Mouse (Mus musculus) kidney, postnatal 10 days (tissue): ENCODE measurements at regions not wholly inside any gene's neighbourhood (a gene's known extent, or its start where the extent isn't known, plus 50 kb on each side); places are given as distances from the start of the nearest gene placed in this dataset.
A peak's percentile ranks its signal among the peaks of the same experiment; 100 is the strongest.

ENCODE experiments used
- DNase-seq: peaks from one replicate; pipeline ENCODE4 v3.0.0; 2021; ENCODE audit warnings: mixed read lengths

DNA sequence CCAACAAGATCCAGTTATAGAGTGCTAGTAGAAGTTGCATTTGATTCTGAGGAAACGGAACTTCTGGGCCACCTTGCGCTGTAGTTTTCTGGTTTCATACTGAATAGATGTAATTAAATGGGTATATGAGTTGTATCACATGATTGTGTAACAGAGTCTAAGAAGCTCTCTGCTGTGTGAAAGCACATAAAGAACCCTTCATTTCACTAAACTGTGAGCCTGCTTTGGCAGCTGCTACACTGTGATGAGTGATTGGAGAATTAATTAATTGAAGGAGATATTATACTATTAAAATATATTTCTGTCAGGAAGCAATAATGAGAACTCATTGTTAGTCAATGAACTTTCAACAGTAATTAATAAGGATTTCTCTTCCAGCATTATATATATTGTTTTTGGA lies 369.8 kb upstream of the Fbxo33 start:
- no peak for DNase-seq

DNA sequence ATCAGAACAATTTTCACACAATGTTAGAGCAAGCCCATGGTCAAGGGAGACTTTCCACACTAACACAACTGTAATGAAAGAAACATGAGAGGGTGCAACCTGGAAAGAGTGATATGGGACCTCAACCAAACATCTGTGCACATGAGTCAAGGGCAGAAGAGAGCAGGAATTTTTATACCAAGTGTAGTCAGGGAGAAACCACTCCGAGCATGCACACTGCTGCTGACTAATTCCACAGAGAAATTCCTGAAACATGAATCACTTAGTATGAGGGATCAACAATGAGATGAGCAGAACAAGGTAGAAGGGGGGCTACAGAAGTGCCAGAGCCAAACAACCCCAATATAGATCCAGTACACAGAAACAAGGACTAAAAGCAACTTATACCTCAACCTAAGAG lies 363.1 kb upstream of the Fbxo33 start:
- no peak for DNase-seq

DNA sequence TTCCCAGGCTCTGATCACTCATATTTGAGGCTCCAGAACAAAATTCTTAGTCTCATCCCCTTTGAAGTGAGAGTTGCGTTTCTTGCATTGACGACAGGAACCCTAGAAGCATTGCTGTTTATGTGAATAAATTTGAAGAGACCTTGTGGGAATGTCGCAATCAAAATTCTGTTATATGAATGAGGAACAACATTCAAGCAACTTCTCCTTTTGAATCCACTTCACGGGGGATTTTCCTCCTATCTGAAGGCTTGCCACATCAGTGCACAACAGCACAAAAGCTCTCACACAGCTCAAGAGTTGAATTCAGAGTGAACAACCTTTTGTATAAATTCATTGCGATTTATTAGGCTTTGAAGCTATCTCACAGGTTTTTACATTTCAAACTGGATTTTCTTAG lies 360.2 kb upstream of the Fbxo33 start:
- DNase-seq: no peak

DNA sequence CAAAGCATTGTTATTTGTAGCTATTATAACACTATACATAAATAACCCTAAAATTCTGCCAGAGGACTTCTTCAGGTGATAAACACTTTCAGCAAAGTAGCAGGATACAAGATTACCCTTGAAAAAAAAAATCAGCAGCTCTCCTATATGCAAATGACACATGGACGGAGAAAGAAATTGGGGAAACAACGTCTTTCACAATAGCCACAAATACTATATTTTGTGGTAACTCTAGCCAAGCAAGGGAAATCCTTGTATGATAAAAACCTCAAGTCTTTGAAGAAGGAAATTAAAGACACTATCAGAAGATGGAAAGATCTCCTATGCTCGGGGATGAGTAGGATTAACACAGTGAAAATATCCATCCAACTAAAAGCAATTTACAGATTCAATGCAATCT lies 344.4 kb upstream of the Fbxo33 start:
- DNase-seq: no peak

DNA sequence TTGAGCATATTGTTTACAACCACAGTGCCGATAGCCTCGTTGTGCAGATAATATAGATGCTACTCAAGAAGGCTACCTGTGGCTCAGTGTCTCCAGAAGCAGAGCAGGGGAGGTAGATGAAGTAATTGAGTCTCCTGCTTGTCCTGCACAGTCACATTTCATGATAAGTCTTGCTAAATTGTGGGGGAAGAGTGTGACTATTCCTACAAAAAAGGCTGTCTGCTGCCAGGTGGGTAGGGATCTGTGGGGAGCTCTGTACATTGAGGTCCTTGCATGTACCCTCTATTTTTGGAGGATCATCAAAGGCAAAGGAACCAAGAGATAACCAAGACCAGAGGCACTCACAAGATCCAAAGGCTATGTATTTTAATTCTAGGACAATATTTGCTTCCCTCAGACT lies 320.3 kb upstream of the Fbxo33 start:
- DNase-seq: no peak

DNA sequence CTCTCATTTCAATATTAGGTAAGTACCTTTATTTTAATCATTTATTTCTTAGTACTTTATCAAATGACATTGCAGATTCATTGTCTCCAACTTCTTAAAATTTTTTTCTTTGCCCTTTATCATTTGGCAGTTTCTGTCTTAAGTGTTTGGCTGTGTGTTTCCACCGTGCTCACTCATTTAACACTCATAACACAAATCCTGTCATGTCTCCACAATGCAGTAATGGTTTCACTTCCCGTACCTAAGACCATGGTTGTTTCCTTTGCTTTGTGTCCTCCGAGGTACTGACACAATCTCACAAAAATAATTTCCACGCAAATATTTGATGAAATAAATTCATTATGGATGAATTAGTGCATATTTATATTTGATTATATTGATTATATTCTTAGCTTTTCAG lies 311.0 kb upstream of the Fbxo33 start:
- no peak for DNase-seq

DNA sequence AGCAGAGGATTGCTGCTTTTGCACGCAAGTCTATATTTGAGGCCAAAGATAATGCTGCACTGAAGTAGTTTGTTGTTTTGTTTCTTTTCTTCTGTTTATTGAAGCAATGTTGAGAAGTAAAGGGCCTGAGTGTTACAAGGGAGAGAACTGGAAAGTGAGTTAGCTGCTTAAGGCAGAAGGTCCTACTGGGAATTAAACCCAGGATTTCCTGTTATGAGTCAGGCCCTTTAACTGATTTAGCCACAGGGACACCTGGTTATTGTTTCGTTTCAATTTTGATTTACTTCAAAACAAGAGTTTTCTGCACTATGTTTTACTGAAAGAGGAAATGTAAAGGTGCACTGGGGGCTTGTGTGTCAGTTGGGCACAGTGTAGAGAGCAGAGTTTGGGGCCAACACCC lies 303.8 kb upstream of the Fbxo33 start:
- DNase-seq: no peak

DNA sequence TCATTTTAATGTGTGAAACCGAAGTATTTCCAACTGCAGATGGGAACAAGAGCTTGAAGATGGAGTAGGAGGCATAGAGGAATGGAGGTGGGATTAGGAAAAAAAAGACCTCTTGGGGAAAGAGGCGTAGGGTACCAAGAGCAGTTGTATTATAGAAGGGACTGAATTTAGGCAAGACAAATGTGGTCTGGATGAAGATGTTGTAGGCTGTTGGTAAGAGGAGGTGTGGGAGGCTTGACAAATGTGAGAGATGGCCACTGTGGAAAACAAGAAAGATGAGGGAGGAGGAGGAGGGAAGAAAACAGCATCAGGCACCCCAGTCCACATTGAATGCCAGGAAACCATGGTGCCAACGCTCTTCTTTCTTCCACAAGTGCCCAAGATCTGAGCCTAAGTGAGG lies 302.4 kb upstream of the Fbxo33 start:
- no peak for DNase-seq

DNA sequence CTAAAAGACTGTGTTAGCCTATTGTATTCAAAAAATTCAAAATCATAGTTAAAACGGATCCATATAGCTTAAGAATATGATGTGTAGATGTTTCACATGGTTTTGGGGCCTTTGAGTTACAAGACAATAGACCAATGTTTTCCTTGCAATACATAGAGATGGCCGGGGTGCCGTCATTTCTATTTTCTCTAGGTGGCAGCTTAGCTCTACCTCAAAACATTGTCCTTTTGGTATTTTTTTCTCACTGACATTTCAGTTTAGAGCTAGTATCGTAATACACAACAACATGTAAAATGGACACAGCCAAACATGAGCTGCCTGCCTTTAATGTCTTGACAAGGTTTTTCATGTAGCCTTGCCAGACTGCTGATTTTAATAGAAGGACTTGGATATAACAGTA lies 290.3 kb upstream of the Fbxo33 start:
- DNase-seq: peak; percentile 5

DNA sequence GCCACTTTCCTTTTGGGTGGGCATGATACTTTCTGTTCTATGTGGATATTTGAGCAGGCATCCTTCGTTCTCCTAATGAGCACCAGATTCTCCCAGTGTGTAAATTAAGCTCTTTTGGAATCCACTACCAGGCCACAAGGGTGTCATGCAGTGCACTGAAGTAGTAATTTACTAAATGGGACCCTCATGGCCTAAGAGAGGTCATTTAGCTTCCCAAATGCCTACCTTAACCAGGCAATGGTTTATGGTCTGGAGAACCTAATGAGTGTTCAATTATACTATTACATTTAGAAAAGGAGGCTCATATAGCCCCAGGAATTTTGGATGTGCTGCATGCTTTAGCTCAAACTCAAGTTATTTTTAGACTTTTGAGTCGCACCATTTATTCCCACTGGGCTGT lies 289.6 kb upstream of the Fbxo33 start:
- DNase-seq: no peak

DNA sequence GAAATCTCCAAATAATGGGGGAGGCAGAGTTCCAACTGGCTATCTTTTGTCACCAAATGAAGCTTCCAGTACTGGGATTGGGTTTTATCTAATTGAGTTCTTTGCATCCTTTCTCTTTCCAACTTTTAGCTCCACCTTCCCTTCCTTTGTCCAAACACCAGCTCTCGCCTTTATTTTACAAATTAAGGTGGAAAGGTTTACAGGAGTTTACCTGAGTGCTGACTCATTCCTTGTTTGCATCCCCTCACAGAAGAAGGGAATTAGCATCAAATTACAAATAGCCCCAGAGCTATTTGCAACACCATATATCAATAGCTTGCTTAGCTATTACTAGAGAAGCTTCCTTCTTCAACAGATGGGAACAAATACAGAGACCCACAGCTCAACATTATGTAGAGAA lies 287.9 kb upstream of the Fbxo33 start:
- DNase-seq: no peak

DNA sequence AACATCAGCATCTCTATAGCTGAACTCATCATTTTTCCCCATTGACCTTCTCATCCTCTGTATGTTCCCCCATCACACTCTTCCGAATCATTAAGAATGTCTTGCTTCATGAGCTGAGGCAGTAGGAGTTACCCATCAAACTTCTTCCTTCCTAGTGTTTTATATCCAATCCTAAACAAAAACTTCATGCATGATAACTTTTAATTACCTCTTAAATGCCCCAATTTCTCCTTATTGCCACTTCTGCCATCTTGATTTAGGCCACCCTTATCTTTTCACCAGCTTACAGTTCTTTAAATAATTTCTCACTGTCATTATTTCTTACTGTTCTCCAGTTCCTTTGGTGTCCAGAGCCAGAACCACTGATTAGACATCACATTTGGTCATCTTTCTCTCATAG lies 277.9 kb upstream of the Fbxo33 start:
- no peak for DNase-seq

DNA sequence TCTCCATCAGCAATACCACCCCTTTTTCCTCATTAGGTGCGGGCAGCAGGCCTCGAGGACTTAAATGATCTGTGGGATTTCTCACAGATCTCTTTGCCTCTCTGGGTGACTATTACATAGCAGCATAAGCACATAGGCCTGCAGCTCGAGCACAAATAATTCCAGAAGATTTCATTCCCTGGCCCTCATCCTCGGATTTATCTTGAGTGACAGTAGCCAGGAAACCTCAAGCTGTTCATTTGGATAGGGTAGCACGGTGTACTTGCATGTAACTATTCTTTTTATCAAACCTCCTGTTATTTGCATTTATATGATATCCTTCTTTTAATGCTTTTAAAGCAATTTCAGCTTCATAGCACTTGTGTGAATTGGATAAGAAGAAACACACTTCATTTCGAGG lies 268.5 kb upstream of the Fbxo33 start:
- no peak for DNase-seq

DNA sequence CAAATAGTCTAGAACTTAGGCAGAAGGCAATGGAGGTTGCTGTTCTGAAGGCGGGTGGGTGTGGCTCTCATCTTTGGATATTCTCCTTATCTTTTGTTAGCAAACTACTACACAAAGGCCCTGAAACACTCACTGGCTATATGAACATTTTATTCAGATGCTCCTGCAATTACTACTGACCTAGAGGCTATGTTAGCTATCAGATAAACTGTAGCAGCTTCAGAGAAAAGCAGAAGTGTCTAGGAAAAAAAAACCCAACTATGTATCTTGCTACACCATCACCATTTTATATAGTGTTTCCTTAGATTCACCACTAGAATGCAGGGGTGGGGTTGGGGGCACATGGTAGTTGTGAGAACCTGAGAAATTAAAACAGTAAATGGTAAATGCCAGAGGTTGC lies 268.0 kb upstream of the Fbxo33 start:
- DNase-seq: no peak

DNA sequence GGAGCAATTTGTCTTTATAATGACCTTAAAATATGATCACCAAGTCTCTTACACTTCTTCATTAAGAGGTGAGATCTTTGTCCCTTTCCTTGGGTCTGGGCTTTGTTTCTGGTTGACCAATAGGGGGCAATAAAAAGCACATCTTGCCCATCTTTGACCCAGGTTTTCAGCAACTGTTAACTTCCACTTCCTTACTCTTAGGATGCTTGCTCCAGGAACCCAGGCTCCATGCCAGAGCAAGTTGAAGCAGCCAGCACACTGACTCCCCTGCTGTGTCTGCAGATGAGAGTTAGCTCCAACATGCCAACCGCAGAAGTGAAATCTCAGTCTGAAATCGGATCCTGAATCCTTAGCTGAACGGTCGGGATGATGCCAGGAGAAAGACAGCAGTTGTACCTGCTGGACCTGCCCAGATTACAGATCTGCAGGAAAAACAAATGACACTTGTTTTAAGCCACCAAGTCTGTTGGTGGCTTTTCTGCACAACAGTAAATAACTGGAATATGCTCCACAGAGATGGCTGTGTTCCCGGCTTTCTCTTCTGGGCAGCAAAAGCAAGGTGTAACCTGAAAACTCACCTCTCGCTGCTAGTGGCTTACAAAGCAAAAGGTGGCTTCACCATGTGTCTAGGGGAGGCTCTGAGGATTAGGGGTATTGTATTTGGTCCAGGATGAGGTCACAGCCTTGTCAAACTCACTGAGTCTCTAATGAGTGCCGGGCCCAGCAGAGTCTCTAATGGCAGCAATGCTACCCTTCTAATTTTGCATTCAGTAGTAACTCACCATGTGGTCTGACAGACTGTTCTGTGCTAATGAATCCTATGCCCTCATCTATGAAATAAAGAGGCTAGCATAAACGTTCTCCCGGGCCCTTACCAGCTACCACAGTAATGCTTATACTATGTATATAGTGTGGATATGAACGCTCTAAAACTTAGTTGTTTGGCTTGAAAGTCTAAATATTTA lies 241.8 kb upstream of the Fbxo33 start:
- DNase-seq: no peak

DNA sequence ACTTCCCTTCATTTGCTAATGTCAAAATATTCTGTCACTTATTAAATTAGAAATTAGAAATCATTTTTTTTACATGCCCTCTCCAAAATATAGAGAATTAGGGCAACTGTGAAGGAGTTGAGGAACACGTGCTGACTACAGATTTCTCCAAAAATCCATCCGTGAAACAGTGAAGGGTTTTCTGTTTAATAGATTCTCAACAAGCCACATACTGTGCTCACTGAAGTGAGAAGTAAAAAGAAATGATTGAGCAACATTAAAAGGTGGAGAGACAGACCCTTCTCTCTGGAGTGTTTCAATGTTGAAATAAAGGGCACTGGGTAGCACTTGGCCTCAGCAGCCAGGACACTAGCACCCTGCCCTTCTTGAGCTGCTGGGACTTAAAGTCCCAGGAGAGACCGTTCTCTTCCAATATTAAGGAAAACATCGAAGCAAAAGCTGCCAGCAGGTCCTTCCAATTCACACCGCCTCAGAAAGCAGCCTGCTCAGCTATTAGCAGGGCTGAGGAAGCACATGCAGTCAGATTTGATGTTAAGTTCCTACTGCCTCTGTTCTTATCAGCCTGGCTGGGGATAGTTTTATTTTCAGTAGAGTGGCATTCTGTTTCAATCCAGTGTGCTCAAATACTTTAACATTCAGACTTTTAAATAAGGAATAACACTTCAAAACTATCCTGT lies 236.8 kb upstream of the Fbxo33 start:
- no peak for DNase-seq

DNA sequence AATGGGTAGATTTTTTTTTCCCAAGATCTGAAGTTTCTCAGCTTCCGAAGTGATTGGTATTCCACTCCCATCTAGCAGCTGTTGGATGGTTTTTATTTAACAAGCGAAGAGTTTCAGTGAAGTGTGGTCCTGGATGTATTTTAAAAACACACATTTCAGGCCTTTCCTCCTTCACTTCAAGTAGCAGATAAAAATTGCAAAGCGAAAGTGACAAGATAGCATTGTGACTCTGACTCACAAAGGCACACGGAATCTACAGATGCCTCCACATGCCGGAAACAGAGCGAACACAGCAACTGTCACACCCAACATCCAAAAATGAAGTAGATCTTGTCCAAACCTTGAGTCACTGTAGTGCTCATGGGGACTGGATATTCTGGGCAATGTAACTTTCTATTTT lies 195.5 kb upstream of the Fbxo33 start:
- no peak for DNase-seq

DNA sequence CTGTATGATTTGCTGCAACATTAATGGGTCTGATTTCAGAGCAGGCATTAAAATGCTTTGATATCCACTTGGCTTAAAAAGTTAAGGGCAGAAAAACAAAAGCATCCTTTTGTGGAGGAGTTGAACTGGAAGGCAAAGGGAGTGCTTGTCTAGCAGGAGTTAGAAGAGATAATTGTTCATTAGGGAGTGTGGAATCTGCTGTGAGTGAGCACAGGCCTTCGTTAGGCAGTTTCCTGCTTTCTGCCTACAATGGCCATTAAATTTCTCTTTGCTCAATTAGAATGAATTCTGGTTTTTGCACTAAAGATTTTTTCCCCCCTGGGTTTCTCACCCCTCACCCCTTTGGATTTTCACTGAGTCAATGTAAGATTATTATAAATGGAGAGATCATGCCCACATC lies 192.0 kb upstream of the Fbxo33 start:
- DNase-seq: no peak

DNA sequence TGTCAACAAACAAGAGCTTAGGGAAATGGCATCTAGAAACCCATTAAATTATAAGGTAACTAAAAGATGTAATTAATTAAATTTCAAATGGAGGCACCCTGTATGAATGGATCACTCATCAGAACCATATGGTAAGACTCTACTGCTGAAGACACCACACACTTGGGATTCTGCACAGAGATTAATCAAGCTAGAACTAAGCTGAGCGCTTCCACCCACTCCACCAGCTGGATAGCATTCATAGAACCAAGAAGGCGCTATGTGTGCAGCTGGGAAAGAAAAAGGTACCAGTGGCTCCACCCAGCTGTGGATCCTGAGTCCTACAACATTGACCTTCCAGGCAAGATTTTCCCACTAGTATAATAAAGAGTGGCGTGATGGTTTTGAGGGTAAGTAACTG lies 171.6 kb upstream of the Fbxo33 start:
- no peak for DNase-seq

DNA sequence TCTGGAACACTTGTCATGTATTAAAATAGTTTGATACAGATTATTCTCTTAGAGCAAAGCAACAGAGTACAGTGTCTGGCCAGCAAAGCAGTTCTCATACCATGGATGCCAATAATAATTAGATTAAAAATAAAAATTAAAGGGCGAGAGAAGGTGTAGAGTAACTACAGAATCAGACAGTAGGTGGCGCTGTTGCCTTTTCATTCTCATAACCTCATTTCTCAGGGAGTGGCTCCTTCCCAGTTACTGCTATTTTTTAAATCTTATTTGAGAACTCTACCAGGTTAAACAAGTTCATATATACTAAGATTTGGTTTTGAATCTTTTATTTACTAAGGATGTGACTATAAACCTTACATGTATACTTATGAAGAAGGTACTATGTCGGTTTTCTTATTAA lies 163.3 kb upstream of the Fbxo33 start:
- peak; percentile 68 for DNase-seq

DNA sequence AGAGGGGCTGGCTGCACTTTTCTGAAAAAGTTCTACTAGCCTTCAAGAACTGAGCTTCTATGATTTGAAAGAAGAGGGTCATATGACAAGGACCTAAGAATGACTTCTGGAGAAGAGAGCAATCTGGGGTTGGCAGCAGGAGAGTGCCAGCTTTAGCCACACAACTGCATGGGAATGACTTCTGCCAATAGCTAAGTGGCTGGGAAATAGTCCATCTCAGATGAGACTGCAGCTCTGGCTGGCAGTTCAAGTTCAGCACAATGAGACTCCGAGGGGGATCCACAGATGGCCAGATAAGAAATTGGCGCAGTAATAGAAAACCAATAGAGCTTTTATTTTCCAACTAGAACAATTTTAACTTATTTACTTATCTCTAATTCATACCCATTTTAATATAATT lies 122.1 kb upstream of the Fbxo33 start:
- no peak for DNase-seq

DNA sequence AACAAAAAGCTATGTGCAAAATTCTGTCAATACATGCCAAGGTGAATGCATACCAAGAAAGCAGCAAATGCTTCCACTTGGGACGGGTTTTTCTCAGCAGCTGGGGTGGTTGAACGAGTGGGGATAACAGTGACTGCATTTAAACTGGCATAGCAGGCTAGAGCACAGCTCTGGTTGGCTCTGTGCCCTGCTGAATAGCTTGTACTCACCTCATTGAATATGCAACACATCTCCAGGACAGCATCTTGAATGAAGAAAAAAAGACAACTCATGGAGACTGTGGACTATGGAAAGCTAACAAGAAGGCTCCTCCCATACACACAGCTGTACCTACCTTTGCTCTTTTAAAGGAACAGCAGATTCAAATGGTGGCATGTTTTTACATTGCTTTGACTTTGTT lies 111.2 kb upstream of the Fbxo33 start:
- DNase-seq: no peak

DNA sequence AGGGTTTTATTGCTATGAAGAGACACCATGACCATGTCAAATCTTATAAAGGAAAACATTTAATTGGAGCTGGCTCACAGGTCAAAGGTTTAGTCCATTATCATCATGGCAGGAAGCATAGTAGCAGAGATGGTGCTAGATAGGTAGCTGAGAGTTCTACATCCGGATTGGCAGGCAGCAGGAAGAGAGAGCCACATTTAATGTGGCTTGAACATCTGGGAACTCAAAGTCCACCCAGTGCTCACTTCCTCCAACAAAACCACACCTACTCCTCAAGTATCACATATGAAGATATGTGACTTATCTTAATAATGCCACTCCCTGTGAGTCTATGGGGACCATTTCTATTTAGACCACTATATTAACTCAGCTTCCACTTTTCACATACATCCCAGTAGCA lies 93.2 kb upstream of the Fbxo33 start:
- no peak for DNase-seq

DNA sequence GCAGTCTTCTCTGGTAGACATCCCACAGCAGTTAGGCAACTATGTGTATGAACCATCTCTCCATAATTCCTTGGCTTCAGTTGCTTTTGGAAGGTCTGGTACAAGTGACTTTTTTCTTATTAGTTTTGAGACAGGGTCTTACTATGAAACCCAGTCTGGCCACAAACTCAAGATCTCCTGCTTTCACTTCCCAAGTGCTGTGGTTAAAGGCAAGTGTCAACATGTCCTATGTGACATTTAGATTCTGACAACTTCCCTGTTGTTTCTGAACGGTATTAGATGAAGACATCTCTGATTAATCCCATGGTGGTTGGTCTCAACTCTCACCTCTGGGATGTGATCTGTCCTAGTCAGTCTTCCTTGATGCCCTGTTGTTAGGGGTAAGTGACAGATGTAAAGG lies 88.4 kb upstream of the Fbxo33 start:
- DNase-seq: no peak

DNA sequence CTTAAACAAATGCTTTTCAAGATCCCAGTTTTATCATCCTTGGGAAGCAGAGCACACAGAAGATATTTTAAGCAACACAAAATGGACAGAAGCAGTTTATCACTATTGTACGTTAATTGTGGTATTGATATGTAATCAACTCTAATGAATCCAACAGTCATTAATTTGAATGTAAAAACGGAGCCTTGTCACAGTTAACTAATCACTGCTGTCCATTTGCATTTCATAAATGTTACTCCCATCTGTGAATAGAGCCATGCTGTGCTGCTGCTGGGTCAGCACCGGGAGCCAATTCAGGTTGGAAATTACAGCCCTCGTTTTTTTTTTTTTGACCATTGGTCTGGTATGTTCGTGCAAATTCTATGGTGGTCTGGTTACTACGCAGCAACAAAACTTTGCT lies 85.0 kb upstream of the Fbxo33 start:
- no peak for DNase-seq
